Mouse (Mus musculus) layer of hippocampus, adult 9-10 months (tissue): ENCODE measurements around the gene Scg5.

Experiments
- DNase-seq: peaks from one replicate; pipeline ENCODE4 v3.0.0; 2022; ENCODE audit warnings: low spot score

The Scg5 gene

GRCm38 (mm10) chr2:113806851-113807577, 21.9 kb downstream of the Scg5 start:
- no peak for DNase-seq

GRCm38 (mm10) chr2:113805765-113806164, 23.2 kb downstream of the Scg5 start:
- DNase-seq = no peak

GRCm38 (mm10) chr2:113803753-113804152, 25.2 kb downstream of the Scg5 start:
- DNase-seq = no peak

GRCm38 (mm10) chr2:113800846-113801245, 28.1 kb downstream of the Scg5 start:
- DNase-seq = no peak

GRCm38 (mm10) chr2:113798605-113799004, 30.3 kb downstream of the Scg5 start:
- DNase-seq = no peak

- no peak for DNase-seq
Observed at GRCm38 (mm10) chr2:113795186-113795585, 33.7 kb downstream of the Scg5 start.

- no peak for DNase-seq
Observed at GRCm38 (mm10) chr2:113793521-113793920, 35.4 kb downstream of the Scg5 start.

- DNase-seq = no peak
Observed at GRCm38 (mm10) chr2:113788821-113789387, 40.0 kb downstream of the Scg5 start.

GRCm38 (mm10) chr2:113787882-113788281, 41.0 kb downstream of the Scg5 start:
- no peak for DNase-seq

GRCm38 (mm10) chr2:113784851-113785250, 44.1 kb downstream of the Scg5 start:
- DNase-seq = no peak

- DNase-seq = no peak
Observed at GRCm38 (mm10) chr2:113781521-113781920, 47.4 kb downstream of the Scg5 start.

GRCm38 (mm10) chr2:113781107-113781506, 47.8 kb downstream of the Scg5 start:
- no peak for DNase-seq

- no peak for DNase-seq
Observed at GRCm38 (mm10) chr2:113779336-113779735, 49.6 kb downstream of the Scg5 start.

GRCm38 (mm10) chr2:113778036-113778435, 50.9 kb downstream of the Scg5 start:
- DNase-seq = no peak

- no peak for DNase-seq
Observed at GRCm38 (mm10) chr2:113776297-113776696, 52.6 kb downstream of the Scg5 start.

- DNase-seq = no peak
Observed at GRCm38 (mm10) chr2:113774150-113774805, 54.6 kb downstream of the Scg5 start.

GRCm38 (mm10) chr2:113768541-113769303, 60.2 kb downstream of the Scg5 start:
- no peak for DNase-seq

- no peak for DNase-seq
Observed at GRCm38 (mm10) chr2:113765885-113766284, 63.0 kb downstream of the Scg5 start.

GRCm38 (mm10) chr2:113764968-113765367, 64.0 kb downstream of the Scg5 start:
- no peak for DNase-seq

GRCm38 (mm10) chr2:113758311-113759161, 70.4 kb downstream of the Scg5 start, which contains the start of gene Grem1:
Gene Grem1, minus strand, starts transcription at chr2:113758646.
- no peak for DNase-seq

GRCm38 (mm10) chr2:113757525-113758310, 71.2 kb downstream of the Scg5 start:
- no peak for DNase-seq
